Mouse (Mus musculus) forebrain, postnatal 0 days (tissue): ENCODE data around the gene Ptprr. TPM values are rescaled to one million over a fixed set of nuclear protein-coding genes. Genes with fewer than 3 reads are reported as not detected.

Experiments
- ATAC-seq: fragments of 200-750 bp; cut with Nextera tagmentation; 2 replicates; pipeline ENCODE4 v1.8.0; 2017; ENCODE audit warnings: mild to moderate bottlenecking, moderate library complexity
- DNase-seq: peaks from one replicate; pipeline ENCODE4 v3.0.0-alpha.2; 2015
- H3K27ac ChIP-seq: fragments of 300-500 bp; sonication (generic); 2 replicates; pipeline ENCODE4 v1.5.1; 2014; ENCODE audit warnings: low read depth, mild to moderate bottlenecking, antibody characterized with exemption, low read length, moderate library complexity, mixed read lengths
- H3K27me3 ChIP-seq: fragments of 300-500 bp; sonication (generic); 2 replicates; pipeline ENCODE4 v1.6.1; 2014; ENCODE audit warnings: mild to moderate bottlenecking, low read length, mixed read lengths; ENCODE audit not compliant: insufficient read depth
- H3K36me3 ChIP-seq: fragments of 300-500 bp; sonication (generic); 2 replicates; pipeline ENCODE4 v1.6.1; 2014; ENCODE audit warnings: mild to moderate bottlenecking, moderate library complexity; ENCODE audit not compliant: insufficient read depth
- H3K4me1 ChIP-seq: fragments of 300-500 bp; sonication (generic); 2 replicates; pipeline ENCODE4 v1.6.1; 2014; ENCODE audit warnings: antibody characterized with exemption; ENCODE audit not compliant: insufficient read depth
- H3K4me2 ChIP-seq: fragments of 300-500 bp; sonication (generic); 2 replicates; pipeline ENCODE4 v1.6.1; 2014; ENCODE audit warnings: low read depth, mild to moderate bottlenecking, moderate library complexity
- H3K4me3 ChIP-seq: fragments of 300-500 bp; sonication (generic); 2 replicates; pipeline ENCODE4 v1.5.1; 2014; ENCODE audit warnings: low read depth, low read length, mixed read lengths
- H3K9ac ChIP-seq: fragments of 300-500 bp; sonication (generic); 2 replicates; pipeline ENCODE4 v1.6.1; 2014; ENCODE audit warnings: mild to moderate bottlenecking
- H3K9me3 ChIP-seq: fragments of 300-500 bp; sonication (generic); 2 replicates; pipeline ENCODE4 v1.6.1; 2016; ENCODE audit warnings: low read length
- CTCF ChIP-seq: sonication (generic); IDR thresholded peaks from 2 replicates; pipeline ENCODE4 v1.5.1; 2016; ENCODE audit warnings: antibody characterized with exemption, control low read depth, low read depth
- WGBS: fragments of 180-500 bp; shearing (Covaris S2); extraction: QIAGEN DNeasy Blood & Tissue Kit; methylation state at CpG from one replicate; pipeline ENCODE4 v1.1.7; 2014; 5-methylcytosine and 5-hydroxymethylcytosine counted together
- polyA plus RNA-seq: library from polyadenylated mRNA; unstranded; fragments of >200 nt; fragmentation: Nextera tagmentation; extraction: Ambion mirVana; gene quantifications from 2 replicates; pipeline ENCODE4 v1.2.1, GENCODE M21; 2015
- total RNA-seq: library from RNA; depleted of rRNA; stranded (reverse); fragments of >200 nt; gene quantifications from 2 replicates; pipeline ENCODE4 v1.2.3, GENCODE M21; 2014

The Ptprr gene
- total and polyA plus RNA-seq, 2 experiments from 2014 or later: 19.6 to 21.3 TPM

GRCm38 (mm10) chr10:116018480-116018891 is 473 bp downstream of the Ptprr start:
- Histone ChIP-seq H3K4me3 (peak overlapping the region; percentile 63), H3K27me3 (no peaks in the 10 kb centered on the region), H3K27ac (peak overlapping the region; percentile 87), H3K9ac (peak overlapping the region; percentile 72), H3K9me3 (no peaks in the 10 kb centered on the region), H3K4me1 (no peaks in the 10 kb centered on the region), H3K36me3 (no peaks in the 10 kb centered on the region), H3K4me2 (peak overlapping the region; percentile 75)
- ATAC-seq: peak; percentile 70
- no peak; the same call in 1 of the 2 replicates for TF ChIP-seq CTCF
- under 1% methylated on average over 17 of the region's 17 CpGs for WGBS
- DNase-seq: no peak

DNA sequence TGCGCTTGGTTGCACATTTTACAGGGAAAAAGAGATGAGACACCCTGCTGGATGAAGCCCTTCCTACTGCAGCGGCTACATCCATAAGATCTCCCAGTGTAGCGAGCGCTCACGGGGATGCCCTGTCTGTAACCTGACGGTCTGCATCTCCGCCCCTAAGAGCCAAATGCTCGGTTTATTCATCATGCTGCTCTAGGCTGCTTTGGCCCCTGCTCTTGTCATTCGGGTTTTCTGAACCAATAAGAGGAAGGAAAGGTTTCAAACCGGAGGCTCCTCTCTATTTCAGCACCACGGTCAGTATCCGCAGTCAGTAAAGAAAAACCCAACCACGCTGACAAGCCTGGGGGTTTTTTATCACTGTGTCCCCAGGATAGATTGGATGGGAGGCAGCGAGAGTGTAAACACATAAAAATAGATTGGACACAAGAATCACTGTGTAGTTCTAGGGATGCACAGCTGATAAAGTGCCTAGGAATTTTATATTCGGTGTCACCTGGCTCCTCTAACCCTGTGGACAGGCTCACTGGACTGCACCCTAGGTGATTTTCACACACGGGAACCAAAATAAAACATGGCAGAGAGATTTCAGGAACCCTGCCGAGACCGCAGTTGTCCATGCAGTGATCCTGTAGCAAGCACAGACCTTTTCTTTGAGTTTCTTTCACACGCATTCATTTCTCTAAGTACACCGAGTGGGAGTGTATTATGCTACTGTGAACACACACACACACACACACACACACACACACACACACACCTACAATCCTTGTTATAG is 1.3 kb downstream of the Ptprr start:
- Histone ChIP-seq H3K27ac (peak overlapping the region; percentile 87), H3K9ac (peak overlapping the region; percentile 72), H3K4me1 (no peaks in the 10 kb centered on the region), H3K4me2 (peak overlapping the region; percentile 75), H3K9me3 (no peaks in the 10 kb centered on the region), H3K36me3 (no peaks in the 10 kb centered on the region), H3K27me3 (no peaks in the 10 kb centered on the region), H3K4me3 (peak overlapping the region; percentile 63)
- TF ChIP-seq CTCF: no peak
- peak; percentile 64 for DNase-seq
- peak; percentile 16 for ATAC-seq
- WGBS: 2% methylated on average over 20 of the region's 20 CpGs

DNA sequence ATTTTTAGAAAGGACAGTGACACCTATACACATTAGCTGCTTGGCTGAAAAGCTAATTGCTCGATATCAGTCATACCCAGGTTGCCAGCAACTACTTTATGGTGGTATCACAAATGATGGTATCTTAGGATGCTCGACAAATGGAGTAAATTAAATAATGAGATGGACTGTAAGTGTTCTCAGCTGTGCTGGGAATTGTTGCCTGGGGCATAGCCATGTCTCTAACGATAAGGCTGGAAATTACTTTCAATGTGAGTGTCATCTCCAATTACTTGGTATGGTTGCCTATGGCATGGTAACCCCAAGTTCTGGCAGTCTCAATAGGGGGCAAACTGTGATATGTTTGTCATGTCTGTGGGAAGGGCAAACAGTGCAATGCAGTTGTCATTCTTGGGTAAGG is 3.1 kb downstream of the Ptprr start:
- no peaks in the 10 kb centered on the region for H3K27me3 ChIP-seq
- ATAC-seq (no peak), DNase-seq (no peak)
- H3K27ac ChIP-seq: no peak overlapping the region
- WGBS: 59% methylated on average over 3 of the region's 3 CpGs
- no peak for TF ChIP-seq CTCF
- H3K4me2 ChIP-seq: no peak overlapping the region; the same call in 1 of the 2 replicates
- H3K4me3 ChIP-seq: no peak overlapping the region
- no peak overlapping the region for H3K9ac ChIP-seq
- H3K9me3 ChIP-seq: no peaks in the 10 kb centered on the region
- H3K36me3 ChIP-seq: no peaks in the 10 kb centered on the region
- no peaks in the 10 kb centered on the region for H3K4me1 ChIP-seq

GRCm38 (mm10) chr10:116038150-116038549 is 20.1 kb downstream of the Ptprr start:
- Histone ChIP-seq H3K36me3 (no peaks in the 10 kb centered on the region), H3K4me3 (no peak overlapping the region), H3K27ac (no peak overlapping the region), H3K4me2 (no peak overlapping the region), H3K27me3 (no peaks in the 10 kb centered on the region), H3K9me3 (no peaks in the 10 kb centered on the region), H3K9ac (no peak overlapping the region), H3K4me1 (no peaks in the 10 kb centered on the region)
- WGBS: 64% methylated on average over 1 of the region's 1 CpGs
- ATAC-seq (peak; percentile 64), DNase-seq (peak; percentile 42)
- TF ChIP-seq CTCF: no peak

DNA sequence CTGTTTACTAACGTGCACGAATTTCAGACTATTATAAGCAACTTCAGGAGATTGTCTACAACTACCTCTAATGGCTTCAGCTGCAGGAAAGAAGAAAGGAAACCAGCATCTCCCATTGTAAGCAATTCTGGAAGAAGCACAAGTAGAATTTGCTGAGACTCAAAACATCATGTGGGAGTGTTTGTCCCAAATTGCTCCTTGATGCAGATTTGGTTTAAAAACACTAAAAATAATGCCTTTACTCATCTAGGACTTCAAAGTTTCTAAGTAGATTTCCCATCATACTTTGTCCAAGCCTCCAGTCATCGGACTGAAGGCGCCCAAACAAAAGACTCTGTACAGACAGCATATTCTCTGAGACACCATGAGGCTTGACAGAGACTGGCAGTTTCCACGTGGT is 57.9 kb downstream of the Ptprr start:
- 86% methylated on average over 5 of the region's 5 CpGs for WGBS
- ATAC-seq (no peak), DNase-seq (no peak)
- Histone ChIP-seq H3K4me1 (no peaks in the 10 kb centered on the region), H3K27ac (no peak overlapping the region), H3K27me3 (no peaks in the 10 kb centered on the region), H3K36me3 (no peaks in the 10 kb centered on the region), H3K4me3 (no peak overlapping the region), H3K9ac (no peak overlapping the region), H3K4me2 (no peak overlapping the region), H3K9me3 (no peaks in the 10 kb centered on the region)
- TF ChIP-seq CTCF: no peak

- Histone ChIP-seq H3K27me3 (no peaks in the 10 kb centered on the region), H3K27ac (no peak overlapping the region), H3K4me1 (no peaks in the 10 kb centered on the region), H3K9me3 (no peaks in the 10 kb centered on the region), H3K4me2 (no peak overlapping the region), H3K9ac (no peak overlapping the region), H3K4me3 (no peak overlapping the region), H3K36me3 (no peaks in the 10 kb centered on the region)
- TF ChIP-seq CTCF: no peak
- no peak for DNase-seq
- 77% methylated on average over 5 of the region's 5 CpGs for WGBS
- ATAC-seq: no peak
Measured at GRCm38 (mm10) chr10:116078636-116079035, 60.6 kb downstream of the Ptprr start.

DNA sequence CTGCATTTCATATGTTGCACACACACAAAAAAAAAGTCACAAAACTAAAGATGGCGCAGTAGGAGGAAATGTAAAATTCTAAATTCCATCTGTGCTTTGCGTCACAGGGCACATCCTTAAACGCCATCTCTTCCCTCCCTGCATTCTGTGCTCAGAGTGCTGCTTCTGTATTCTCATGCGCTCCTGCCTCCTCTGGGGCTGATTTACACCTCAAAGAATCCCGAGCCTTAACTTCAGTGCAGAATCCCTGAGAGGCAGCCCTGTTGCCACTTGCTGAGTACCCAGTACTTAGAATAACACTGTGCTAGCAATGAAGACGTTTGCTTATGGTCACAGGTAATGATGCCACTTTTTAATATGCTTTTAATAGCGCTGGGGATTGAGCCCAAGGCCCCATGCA is 61.4 kb downstream of the Ptprr start:
- WGBS: 29% methylated on average over 7 of the region's 7 CpGs
- H3K27ac ChIP-seq: no peak overlapping the region
- H3K9me3 ChIP-seq: no peaks in the 10 kb centered on the region
- H3K36me3 ChIP-seq: no peaks in the 10 kb centered on the region
- H3K4me1 ChIP-seq: no peaks in the 10 kb centered on the region
- no peak overlapping the region for H3K4me3 ChIP-seq
- H3K27me3 ChIP-seq: no peaks in the 10 kb centered on the region
- no peak for TF ChIP-seq CTCF
- ATAC-seq: no peak
- DNase-seq: no peak
- no peak overlapping the region for H3K9ac ChIP-seq
- H3K4me2 ChIP-seq: no peak overlapping the region
